Mouse (Mus musculus): Measurements from ENCODE around the gene Cpeb3.
"Not testable (repeated sequence)": the region's sequence is repeated elsewhere in the genome, so short reads cannot be mapped to it uniquely, and the experiment has no call there.

Cpeb3 gene

GRCm38 (mm10) chr19:37156040-37156439, 52.4 kb downstream of the Cpeb3 start:
- DNase-seq (ENCODE audit: low spot score in 2 of 2), result no peak

- DNase-seq (ENCODE audit: low spot score in 2 of 2), result no peak
These were observed 61.3 kb downstream of the Cpeb3 start for GRCm38 (mm10) chr19:37147145-37147544.

- DNase-seq (ENCODE audit: low spot score in 2 of 2), result no peak
These were observed 62.6 kb downstream of the Cpeb3 start for GRCm38 (mm10) chr19:37145846-37146245.

- DNase-seq (ENCODE audit: low spot score in 2 of 2), result no peak
These were observed 63.0 kb downstream of the Cpeb3 start for GRCm38 (mm10) chr19:37145401-37145800.

- no peak for DNase-seq (ENCODE audit: low spot score in 2 of 2)
These were observed 66.8 kb downstream of the Cpeb3 start for GRCm38 (mm10) chr19:37141623-37142022.

- no peak for DNase-seq (ENCODE audit: low spot score in 2 of 2)
These were observed 71.3 kb downstream of the Cpeb3 start for GRCm38 (mm10) chr19:37137133-37137532.

- DNase-seq (ENCODE audit: low spot score in 2 of 2), result not testable (repeated sequence)
These were observed 72.9 kb downstream of the Cpeb3 start for GRCm38 (mm10) chr19:37135459-37135858.

GRCm38 (mm10) chr19:37133666-37134065, 74.7 kb downstream of the Cpeb3 start:
- no peak for DNase-seq (ENCODE audit: low spot score in 2 of 2)

- no peak for DNase-seq (ENCODE audit: low spot score in 2 of 2)
These were observed 76.7 kb downstream of the Cpeb3 start for GRCm38 (mm10) chr19:37131660-37132059.

GRCm38 (mm10) chr19:37128461-37128860, 79.9 kb downstream of the Cpeb3 start:
- DNase-seq (ENCODE audit: low spot score in 2 of 2), result no peak

- no peak for DNase-seq (ENCODE audit: low spot score in 2 of 2)
These were observed 81.3 kb downstream of the Cpeb3 start for GRCm38 (mm10) chr19:37127018-37127567.

- DNase-seq (ENCODE audit: low spot score in 2 of 2), result no peak
These were observed 83.4 kb downstream of the Cpeb3 start for GRCm38 (mm10) chr19:37124961-37125360.

- DNase-seq (ENCODE audit: low spot score in 2 of 2), result no peak
These were observed 89.1 kb downstream of the Cpeb3 start for GRCm38 (mm10) chr19:37119281-37119680.

- DNase-seq (ENCODE audit: low spot score in 2 of 2), result no peak
These were observed 92.6 kb downstream of the Cpeb3 start for GRCm38 (mm10) chr19:37115824-37116223.

- DNase-seq (ENCODE audit: low spot score in 2 of 2), result no peak
These were observed 93.0 kb downstream of the Cpeb3 start for GRCm38 (mm10) chr19:37115374-37115773.

GRCm38 (mm10) chr19:37111831-37112230, 96.6 kb downstream of the Cpeb3 start:
- no peak for DNase-seq (ENCODE audit: low spot score in 2 of 2)

- no peak for DNase-seq (ENCODE audit: low spot score in 2 of 2)
These were observed 97.9 kb downstream of the Cpeb3 start for GRCm38 (mm10) chr19:37110494-37110893.

GRCm38 (mm10) chr19:37109853-37110252, 98.5 kb downstream of the Cpeb3 start:
- DNase-seq (ENCODE audit: low spot score in 2 of 2), result no peak

GRCm38 (mm10) chr19:37100689-37101088, 107.7 kb downstream of the Cpeb3 start:
- DNase-seq (ENCODE audit: low spot score in 2 of 2), result no peak

GRCm38 (mm10) chr19:37095666-37096330, 112.6 kb downstream of the Cpeb3 start:
- DNase-seq (ENCODE audit: low spot score in 2 of 2), result no peak

- no peak for DNase-seq (ENCODE audit: low spot score in 2 of 2)
These were observed 115.2 kb downstream of the Cpeb3 start for GRCm38 (mm10) chr19:37093181-37093580.

GRCm38 (mm10) chr19:37090146-37091061, 118.0 kb downstream of the Cpeb3 start:
- DNase-seq (ENCODE audit: low spot score in 2 of 2), result no peak
